ENCODE assay signal across 9 mouse cellular contexts in genomic region chr14:54583681-54584338, GRCm38 (mm10). TPM values are rescaled to one million over a fixed set of nuclear protein-coding genes. Genes with fewer than 3 reads are reported as not detected.
A peak's percentile ranks its signal among the peaks of the same experiment; 100 is the strongest.
DNase-seq lines count a peak whose midpoint lies in the region; ATAC-seq lines count a peak whose summit lies in the region.
"Had no signal": no experiment of that assay in that cellular context is flagged by ENCODE, and none has a peak within 500 bp of the region (broad histone marks: within the 10 kb centered on the region; RNA-seq: fewer than 3 reads in every experiment).

No protein-coding gene starts in this region.

- no peak overlapping the region for H3K4me3 ChIP-seq in kidney, embryonic 15.5 days (replicated peaks)
- no peak overlapping the region for H3K4me3 ChIP-seq in heart, embryonic 12.5 days
- H3K4me3 ChIP-seq in midbrain, embryonic 13.5 days (replicated peaks): no peak overlapping the region

- WGBS in kidney, embryonic 15.5 days: 45% methylated on average over 7 of the region's 7 CpGs
- 37% methylated on average over 7 of the region's 7 CpGs for WGBS in heart, embryonic 12.5 days
- WGBS in midbrain, embryonic 13.5 days: 49% methylated on average over 7 of the region's 7 CpGs

- H3K9ac ChIP-seq in kidney, embryonic 15.5 days: no peak overlapping the region
- H3K9ac ChIP-seq in heart, embryonic 12.5 days: no peak overlapping the region
- H3K9ac ChIP-seq in midbrain, embryonic 13.5 days (replicated peaks): no peak overlapping the region

- H3K4me1 ChIP-seq in kidney, embryonic 15.5 days: peaks cover 7% of the 10 kb centered on the region
- H3K4me1 ChIP-seq in heart, embryonic 12.5 days (replicated peaks): peaks cover 5% of the 10 kb centered on the region
- H3K4me1 ChIP-seq in midbrain, embryonic 13.5 days (replicated peaks): no peaks in the 10 kb centered on the region

- H3K27me3 ChIP-seq in kidney, embryonic 15.5 days: no peaks in the 10 kb centered on the region
- H3K27me3 ChIP-seq in heart, embryonic 12.5 days (replicated peaks): no peaks in the 10 kb centered on the region
- no peaks in the 10 kb centered on the region for H3K27me3 ChIP-seq in midbrain, embryonic 13.5 days

- H3K9me3 ChIP-seq in kidney, embryonic 15.5 days (replicated peaks): no peaks in the 10 kb centered on the region
- no peaks in the 10 kb centered on the region for H3K9me3 ChIP-seq in heart, embryonic 12.5 days (replicated peaks)
- no peaks in the 10 kb centered on the region for H3K9me3 ChIP-seq in midbrain, embryonic 13.5 days

- H3K27ac ChIP-seq in kidney, embryonic 15.5 days: no peak overlapping the region
- H3K27ac ChIP-seq in heart, embryonic 12.5 days (ENCODE audit: poor library complexity, severe bottlenecking): no peak overlapping the region
- no peak overlapping the region for H3K27ac ChIP-seq in midbrain, embryonic 13.5 days

- peak; percentile 66 for DNase-seq in kidney, adult 18-20 months
- DNase-seq in ES-CJ7 (ENCODE audit: low read depth, low spot score): peak; percentile 80
- peak; percentile 83 to 88 for DNase-seq in cerebellum, postnatal 10 days
- peak; percentile 66 for DNase-seq in left cerebral cortex, postnatal 4 days
- peak; percentile 44 to 47 for DNase-seq in thymus, postnatal 36 days

- intact Hi-C loops in left cerebral cortex, postnatal 4 days (cut with DNase I): no loop called here

- ATAC-seq in kidney, embryonic 15.5 days (replicated peaks; ENCODE audit: low FRiP score): no peak
- peak; percentile 38; the same call in 1 of the 2 replicates for ATAC-seq in heart, embryonic 12.5 days (ENCODE audit: insufficient number of reproducible peaks, low FRiP score)
- 0 out of 2 replicates have a peak, but pooled peaks have one; percentile 58 for ATAC-seq in midbrain, embryonic 13.5 days

- no peak overlapping the region for H3K4me2 ChIP-seq in kidney, embryonic 15.5 days
- no peak overlapping the region for H3K4me2 ChIP-seq in heart, embryonic 12.5 days
- H3K4me2 ChIP-seq in midbrain, embryonic 13.5 days (replicated peaks): no peak overlapping the region

- H3K36me3 ChIP-seq in kidney, embryonic 15.5 days: peaks cover 42% of the 10 kb centered on the region
- H3K36me3 ChIP-seq in heart, embryonic 12.5 days: peaks cover 32% of the 10 kb centered on the region
- peaks cover 30% of the 10 kb centered on the region for H3K36me3 ChIP-seq in midbrain, embryonic 13.5 days

RNA-seq across cellular contexts. Expression of gene Ajuba, which starts 6.5 kb away (rescaled TPM):
- 45.9 and 50.4 TPM in 2 replicates for polyA plus RNA-seq in kidney, embryonic 15.5 days (2015; fragmentation: Nextera tagmentation; extraction: Ambion mirVana)
- polyA plus RNA-seq in heart, embryonic 12.5 days (2016; fragmentation: Nextera tagmentation; extraction: Ambion mirVana): 39.5 and 40.7 TPM in 2 replicates
- 1 to 10 TPM; 4.2 TPM for total RNA-seq in left cerebral cortex, postnatal 4 days (2021)
- 13.5 and 18.0 TPM in 2 replicates for polyA plus RNA-seq in midbrain, embryonic 13.5 days (2015; fragmentation: Nextera tagmentation; extraction: Ambion mirVana)

RNA-seq across cellular contexts. Expression of gene 4931414P19Rik, which starts 22.0 kb away (rescaled TPM):
- 10.2 and 11.3 TPM in 2 replicates for polyA plus RNA-seq in kidney, embryonic 15.5 days (2015; fragmentation: Nextera tagmentation; extraction: Ambion mirVana)
- 6.4 and 6.8 TPM in 2 replicates for polyA plus RNA-seq in heart, embryonic 12.5 days (2016; fragmentation: Nextera tagmentation; extraction: Ambion mirVana)
- total RNA-seq in left cerebral cortex, postnatal 4 days (2021): 1 to 10 TPM; 3.2 to 4.4 TPM
- polyA plus RNA-seq in midbrain, embryonic 13.5 days (2015; fragmentation: Nextera tagmentation; extraction: Ambion mirVana): 8.7 and 9.3 TPM in 2 replicates

RNA-seq across cellular contexts. Expression of gene Haus4, which starts 29.4 kb away (rescaled TPM):
- 50.7 and 53.2 TPM in 2 replicates for polyA plus RNA-seq in kidney, embryonic 15.5 days (2015; fragmentation: Nextera tagmentation; extraction: Ambion mirVana)
- polyA plus RNA-seq in heart, embryonic 12.5 days (2016; fragmentation: Nextera tagmentation; extraction: Ambion mirVana): 38.0 and 46.3 TPM in 2 replicates
- total RNA-seq in left cerebral cortex, postnatal 4 days (2021): 1 to 10 TPM; 8.1 to 9.1 TPM
- polyA plus RNA-seq in midbrain, embryonic 13.5 days (2015; fragmentation: Nextera tagmentation; extraction: Ambion mirVana): 19.2 and 21.7 TPM in 2 replicates

RNA-seq across cellular contexts. Expression of gene Psmb5, which starts 34.0 kb away (rescaled TPM):
- 422 and 424 TPM in 2 replicates for polyA plus RNA-seq in kidney, embryonic 15.5 days (2015; fragmentation: Nextera tagmentation; extraction: Ambion mirVana)
- 300 and 308 TPM in 2 replicates for polyA plus RNA-seq in heart, embryonic 12.5 days (2016; fragmentation: Nextera tagmentation; extraction: Ambion mirVana)
- total RNA-seq in left cerebral cortex, postnatal 4 days (2021): 100 to 1,000 TPM; 182 to 197 TPM
- 438 and 468 TPM in 2 replicates for polyA plus RNA-seq in midbrain, embryonic 13.5 days (2015; fragmentation: Nextera tagmentation; extraction: Ambion mirVana)

RNA-seq across cellular contexts. Expression of gene Psmb11, which starts 37.4 kb away (rescaled TPM):
- not detected in 2 replicates for polyA plus RNA-seq in kidney, embryonic 15.5 days (2015; fragmentation: Nextera tagmentation; extraction: Ambion mirVana)
- polyA plus RNA-seq in heart, embryonic 12.5 days (2016; fragmentation: Nextera tagmentation; extraction: Ambion mirVana): not detected in 2 replicates
- total RNA-seq in left cerebral cortex, postnatal 4 days (2021): not detected
- polyA plus RNA-seq in midbrain, embryonic 13.5 days (2015; fragmentation: Nextera tagmentation; extraction: Ambion mirVana): 0.15 TPM in 1 of 2 replicates, not detected in the other
- polyA plus RNA-seq: liver, embryonic 16.5 days had no signal
